Mouse (Mus musculus): ENCODE results near the gene Gm2888.
"Not testable (repeated sequence)": the region's sequence is repeated elsewhere in the genome, so short reads cannot be mapped to it uniquely, and the experiment has no call there.

The Gm2888 gene

GRCm38 (mm10) chr14:3029702-3030101, at the start of gene Gm2888:
TSS of gene Gm2888 (plus strand) at chr14:3030002.
- not testable (repeated sequence) for DNase-seq (ENCODE audit: low read depth, low spot score)

- not testable (repeated sequence) for DNase-seq (ENCODE audit: low read depth, low spot score)
Observed at GRCm38 (mm10) chr14:3048727-3049512, 19.1 kb downstream of the Gm2888 start, which contains the start of gene Gm2897. TSS of gene Gm2897 (plus strand) at chr14:3049285.

GRCm38 (mm10) chr14:3049513-3049800, 19.7 kb downstream of the Gm2888 start:
- not testable (repeated sequence) for DNase-seq (ENCODE audit: low read depth, low spot score)

DNA sequence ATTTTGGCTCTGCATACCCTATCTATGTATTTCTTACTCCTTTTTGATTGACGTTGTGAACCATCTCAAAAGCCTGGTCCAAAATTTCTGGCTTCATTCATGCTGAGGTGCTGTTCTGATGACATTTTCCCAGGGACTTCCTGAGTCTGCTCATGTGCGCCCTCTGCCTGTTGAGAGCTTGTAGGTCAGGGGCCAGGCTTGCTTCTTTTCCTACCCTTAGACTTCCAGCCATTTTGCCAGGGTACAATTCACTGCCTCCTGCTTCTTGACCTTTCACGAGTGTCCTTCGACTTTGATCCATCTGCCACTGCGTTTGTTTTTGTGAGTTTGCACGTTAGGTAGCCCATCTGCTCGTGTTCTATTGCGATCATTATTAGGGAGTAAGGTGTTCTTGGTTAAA, 20.3 kb downstream of the Gm2888 start:
- DNase-seq (ENCODE audit: low read depth, low spot score), result not testable (repeated sequence)
